Mouse (Mus musculus): ENCODE results near the gene Ddx28.
"Not testable (repeated sequence)": the region's sequence is repeated elsewhere in the genome, so short reads cannot be mapped to it uniquely, and the experiment has no call there.

Gene Ddx28

GRCm38 (mm10) chr8:106016284-106016683 is 4.6 kb upstream of the Ddx28 start:
- DNase-seq (ENCODE audit: low spot score in 2 of 2), result no peak

- DNase-seq (ENCODE audit: low spot score in 2 of 2), result not testable (repeated sequence)
Measured at GRCm38 (mm10) chr8:106012203-106012602, 521 bp upstream of the Ddx28 start.

GRCm38 (mm10) chr8:106010748-106011642 is 687 bp downstream of the Ddx28 start:
- DNase-seq (ENCODE audit: low spot score in 2 of 2), result peak; percentile 72 to 93

- not testable (repeated sequence) for DNase-seq (ENCODE audit: low spot score in 2 of 2)
Measured at GRCm38 (mm10) chr8:106007891-106008290, 3.8 kb downstream of the Ddx28 start.

- DNase-seq (ENCODE audit: low spot score in 2 of 2), result no peak
Measured at GRCm38 (mm10) chr8:106007135-106007534, 4.5 kb downstream of the Ddx28 start.

- DNase-seq (ENCODE audit: low spot score in 2 of 2), result no peak
Measured at GRCm38 (mm10) chr8:106006413-106006812, 5.3 kb downstream of the Ddx28 start.

GRCm38 (mm10) chr8:106005875-106006274 is 5.8 kb downstream of the Ddx28 start, which contains the start of gene Dpep2nb:
Dpep2nb (minus strand) TSS chr8:106005975.
- DNase-seq (ENCODE audit: low spot score in 2 of 2), result no peak

- DNase-seq (ENCODE audit: low spot score in 2 of 2), result no peak
Measured at GRCm38 (mm10) chr8:106004538-106005207, 7.0 kb downstream of the Ddx28 start.

GRCm38 (mm10) chr8:106001908-106002307 is 9.8 kb downstream of the Ddx28 start:
- DNase-seq (ENCODE audit: low spot score in 2 of 2), result no peak

GRCm38 (mm10) chr8:105998971-105999370 is 12.7 kb downstream of the Ddx28 start:
- no peak for DNase-seq (ENCODE audit: low spot score in 2 of 2)

- DNase-seq (ENCODE audit: low spot score in 2 of 2), result no peak
Measured at GRCm38 (mm10) chr8:105996359-105996758, 15.3 kb downstream of the Ddx28 start.

- DNase-seq (ENCODE audit: low spot score in 2 of 2), result no peak
Measured at GRCm38 (mm10) chr8:105993226-105993625, 18.5 kb downstream of the Ddx28 start.

- no peak for DNase-seq (ENCODE audit: low spot score in 2 of 2)
Measured at GRCm38 (mm10) chr8:105992499-105992898, 19.2 kb downstream of the Ddx28 start.

- no peak for DNase-seq (ENCODE audit: low spot score in 2 of 2)
Measured at GRCm38 (mm10) chr8:105991546-105991945, 20.1 kb downstream of the Ddx28 start.

GRCm38 (mm10) chr8:105990856-105991387 is 20.8 kb downstream of the Ddx28 start, which contains the start of gene Dus2:
Dus2 (plus strand) TSS chr8:105991337.
- DNase-seq (ENCODE audit: low spot score in 2 of 2), result peak in 1 of 2 experiments; percentile 75

- DNase-seq (ENCODE audit: low spot score in 2 of 2), result no peak
Measured at GRCm38 (mm10) chr8:105988546-105988945, 23.1 kb downstream of the Ddx28 start.

GRCm38 (mm10) chr8:105983406-105983805 is 28.3 kb downstream of the Ddx28 start:
- DNase-seq (ENCODE audit: low spot score in 2 of 2), result not testable (repeated sequence)

GRCm38 (mm10) chr8:105981146-105981545 is 30.5 kb downstream of the Ddx28 start:
- no peak for DNase-seq (ENCODE audit: low spot score in 2 of 2)

- DNase-seq (ENCODE audit: low spot score in 2 of 2), result no peak
Measured at GRCm38 (mm10) chr8:105979325-105979724, 32.4 kb downstream of the Ddx28 start, which contains the start of gene Dpep3. Dpep3 (minus strand) TSS chr8:105979429.

- DNase-seq (ENCODE audit: low spot score in 2 of 2), result no peak
Measured at GRCm38 (mm10) chr8:105975363-105975762, 36.3 kb downstream of the Ddx28 start.

GRCm38 (mm10) chr8:105971019-105971720 is 40.5 kb downstream of the Ddx28 start:
- DNase-seq (ENCODE audit: low spot score in 2 of 2), result no peak

- no peak for DNase-seq (ENCODE audit: low spot score in 2 of 2)
Measured at GRCm38 (mm10) chr8:105969367-105969766, 42.3 kb downstream of the Ddx28 start.

Data from left cerebral cortex, adult 9 months (tissue).